Mouse (Mus musculus) E14TG2a.4 (cell line): ENCODE results near the gene Grem1.

Experiments
- CTCF ChIP-seq: conservative IDR thresholded peaks from 2 replicates; pipeline ENCODE4 v1.5.1; 2014; ENCODE audit warnings: low read length
- NANOG ChIP-seq: IDR thresholded peaks from 2 replicates; pipeline ENCODE4 v1.6.1; 2014; ENCODE audit warnings: borderline replicate concordance, low read length, mixed read lengths
- POU5F1 ChIP-seq: IDR thresholded peaks from 2 replicates; pipeline ENCODE4 v1.6.1; 2014; ENCODE audit warnings: low read length, borderline replicate concordance

DNA sequence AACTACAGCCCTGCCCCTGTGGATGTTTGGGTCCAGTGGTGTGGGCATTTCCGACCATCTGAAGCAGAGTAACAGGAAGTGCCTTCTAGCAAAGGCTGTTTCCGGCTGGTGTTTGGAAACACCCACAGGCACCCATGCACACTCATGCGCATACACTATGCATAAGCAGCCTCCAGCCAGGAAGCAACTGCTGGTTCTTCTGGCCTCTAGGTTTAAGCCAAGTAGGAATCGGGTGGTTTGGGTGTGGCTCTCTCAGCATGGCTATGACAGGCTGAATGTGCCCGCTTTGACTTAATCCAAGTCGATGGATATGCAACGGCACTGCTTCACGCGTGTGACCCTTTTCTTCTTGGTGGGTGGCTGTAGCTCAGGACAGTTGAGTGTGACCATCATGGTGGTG, 9.1 kb downstream of the Grem1 start:
- TF ChIP-seq CTCF = no peak
- TF ChIP-seq NANOG = no peak
- TF ChIP-seq POU5F1 = peak; percentile 69; the same call in 1 of the 2 replicates
